ENCODE assay signal across 9 mouse cellular contexts in the genomic region with DNA sequence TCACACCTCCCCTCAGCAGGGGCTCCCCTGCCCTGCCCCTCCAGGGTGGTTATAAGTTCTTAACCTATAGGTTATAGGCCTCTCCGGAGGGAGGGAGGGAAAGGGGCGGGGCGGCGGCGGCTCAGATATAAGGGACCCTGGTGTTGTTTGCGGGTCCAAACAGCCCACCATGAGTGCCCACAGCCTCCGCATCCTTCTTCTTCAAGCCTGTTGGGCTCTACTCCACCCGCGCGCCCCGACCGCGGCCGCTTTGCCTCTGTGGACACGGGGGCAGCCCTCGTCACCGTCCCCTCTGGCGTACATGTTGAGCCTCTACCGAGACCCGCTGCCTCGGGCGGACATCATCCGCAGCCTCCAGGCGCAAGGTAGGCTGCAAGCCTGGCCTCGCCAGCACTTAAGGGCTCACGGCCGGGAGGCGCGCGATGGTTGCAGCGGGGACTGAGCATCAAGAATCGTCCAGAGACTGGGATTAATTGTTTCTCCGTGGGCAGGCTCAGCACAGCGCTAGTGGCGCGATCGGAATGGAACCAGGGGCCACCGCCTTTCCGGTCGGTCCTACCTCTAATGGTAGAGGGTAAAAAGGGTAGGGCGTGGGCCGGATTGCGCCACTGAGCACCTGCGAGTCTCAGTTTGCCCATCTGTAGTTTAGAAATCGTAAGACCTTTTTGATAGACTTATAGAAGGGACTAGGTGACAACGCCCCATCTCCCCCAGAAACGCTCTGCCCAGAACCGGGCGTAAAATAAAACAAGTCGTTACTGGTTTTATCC. TPM values are rescaled to one million over a fixed set of nuclear protein-coding genes. Genes with fewer than 3 reads are reported as not detected.
DNase-seq lines count a peak whose midpoint lies in the region; ATAC-seq lines count a peak whose summit lies in the region.
"Had no signal": no experiment of that assay in that cellular context is flagged by ENCODE, and none has a peak within 500 bp of the region (broad histone marks: within the 10 kb centered on the region; RNA-seq: fewer than 3 reads in every experiment).

No protein-coding gene starts in this region.

- H3K36me3 ChIP-seq in embryonic facial prominence, embryonic 15.5 days: no peaks in the 10 kb centered on the region
- no peaks in the 10 kb centered on the region for H3K36me3 ChIP-seq in intestine, embryonic 14.5 days (ENCODE audit: control insufficient read depth, insufficient read depth, low read length)
- H3K36me3 ChIP-seq in midbrain, embryonic 13.5 days: no peaks in the 10 kb centered on the region

- peaks cover 55% of the 10 kb centered on the region for H3K27me3 ChIP-seq in embryonic facial prominence, embryonic 15.5 days
- H3K27me3 ChIP-seq in intestine, embryonic 14.5 days (replicated peaks; ENCODE audit: control insufficient read depth, insufficient read depth, low read length): peaks cover 44% of the 10 kb centered on the region
- H3K27me3 ChIP-seq in midbrain, embryonic 13.5 days: peaks cover 55% of the 10 kb centered on the region

- H3K27ac ChIP-seq in embryonic facial prominence, embryonic 15.5 days (replicated peaks): no peak overlapping the region
- H3K27ac ChIP-seq in intestine, embryonic 14.5 days (ENCODE audit: low read depth): no peak overlapping the region
- no peak overlapping the region for H3K27ac ChIP-seq in midbrain, embryonic 13.5 days

- H3K9me3 ChIP-seq in embryonic facial prominence, embryonic 15.5 days (replicated peaks): no peaks in the 10 kb centered on the region
- H3K9me3 ChIP-seq in intestine, embryonic 14.5 days (ENCODE audit: control insufficient read depth, low read length): no peaks in the 10 kb centered on the region
- H3K9me3 ChIP-seq in midbrain, embryonic 13.5 days: no peaks in the 10 kb centered on the region

- peak overlapping the region; percentile 36 for H3K4me3 ChIP-seq in embryonic facial prominence, embryonic 15.5 days (replicated peaks)
- H3K4me3 ChIP-seq in intestine, embryonic 14.5 days (ENCODE audit: low read depth, low read length): peak overlapping the region; percentile 42
- H3K4me3 ChIP-seq in midbrain, embryonic 13.5 days (replicated peaks): peak overlapping the region; percentile 47

- peak overlapping the region; percentile 59 for H3K4me2 ChIP-seq in embryonic facial prominence, embryonic 15.5 days (replicated peaks)
- H3K4me2 ChIP-seq in intestine, embryonic 14.5 days (ENCODE audit: low read length): peak overlapping the region; percentile 83
- peak overlapping the region; percentile 79 for H3K4me2 ChIP-seq in midbrain, embryonic 13.5 days (replicated peaks)

- peak; percentile 23 for DNase-seq in left cerebral cortex, postnatal 4 days
- no peak for DNase-seq in left cerebral cortex, adult 8-10 months (ENCODE audit: low spot score in 2 of 2)
- DNase-seq in intestine, embryonic 14.5 days (ENCODE audit: low spot score): peak; percentile 76
- DNase-seq in ovary, postnatal 10 days (ENCODE audit: low spot score): no peak
- DNase-seq in right cerebral cortex, postnatal 36 days (ENCODE audit: low spot score in 2 of 2): no peak

- H3K4me1 ChIP-seq in embryonic facial prominence, embryonic 15.5 days: peaks cover 11% of the 10 kb centered on the region
- H3K4me1 ChIP-seq in intestine, embryonic 14.5 days (replicated peaks; ENCODE audit: control insufficient read depth, insufficient read depth, low read length): peaks cover 8% of the 10 kb centered on the region; the same call in 1 of the 2 replicates
- peaks cover 11% of the 10 kb centered on the region for H3K4me1 ChIP-seq in midbrain, embryonic 13.5 days (replicated peaks)

- 3% methylated on average over 49 of the region's 50 CpGs for WGBS in embryonic facial prominence, embryonic 15.5 days
- 1% methylated on average over 50 of the region's 50 CpGs for WGBS in intestine, embryonic 14.5 days
- 3% methylated on average over 50 of the region's 50 CpGs for WGBS in midbrain, embryonic 13.5 days

- no peak overlapping the region for H3K9ac ChIP-seq in embryonic facial prominence, embryonic 15.5 days
- peak overlapping the region; percentile 17; the same call in 1 of the 2 replicates for H3K9ac ChIP-seq in intestine, embryonic 14.5 days (ENCODE audit: low read length)
- peak overlapping the region; percentile 59 for H3K9ac ChIP-seq in midbrain, embryonic 13.5 days (replicated peaks)

- ATAC-seq in embryonic facial prominence, embryonic 15.5 days (ENCODE audit: insufficient number of reproducible peaks, low FRiP score, low TSS enrichment, low read depth): no peak
- peak; percentile 30; the same call in 1 of the 2 replicates for ATAC-seq in intestine, embryonic 14.5 days (replicated peaks; ENCODE audit: low FRiP score, low TSS enrichment, low read depth)
- ATAC-seq in midbrain, embryonic 13.5 days: peak; percentile 66
- ATAC-seq in activated CD4-positive, CD25-positive, alpha-beta regulatory T cell, adult 4 months: no peak

- intact Hi-C loops in left cerebral cortex, postnatal 4 days (cut with DNase I): no loop called here

RNA-seq across cellular contexts. Expression of gene Nodal, which starts 0.5 kb away (rescaled TPM):
- total RNA-seq in left cerebral cortex, postnatal 4 days (2021): under 1 TPM in 1 of 2 experiments, not detected in 1; 0.18 TPM
- total RNA-seq in left cerebral cortex, adult 8-10 months (2022): under 1 TPM; 0.21 to 0.30 (median 0.22) TPM
- 0.08 and 0.20 TPM in 2 replicates for polyA plus RNA-seq in embryonic facial prominence, embryonic 15.5 days (2015; fragmentation: Nextera tagmentation; extraction: Ambion mirVana)
- 0.50 and 0.54 TPM in 2 replicates for polyA plus RNA-seq in intestine, embryonic 14.5 days (2014; fragmentation: Nextera tagmentation; extraction: Ambion mirVana)
- polyA plus RNA-seq in midbrain, embryonic 13.5 days (2015; fragmentation: Nextera tagmentation; extraction: Ambion mirVana): not detected in 2 replicates
- polyA plus RNA-seq in activated CD4-positive, CD25-positive, alpha-beta regulatory T cell, adult 4 months (2017; shearing (Covaris generic)): not detected
- total RNA-seq: neutrophil, adult 5-6 weeks had no signal

RNA-seq across cellular contexts. Expression of gene Eif4ebp2, which starts 34.1 kb away (rescaled TPM):
- 10 to 100 TPM; 68.6 to 71.7 TPM for total RNA-seq in left cerebral cortex, postnatal 4 days (2021)
- 10 to 100 TPM; 42.8 to 45.8 (median 44.4) TPM for total RNA-seq in left cerebral cortex, adult 8-10 months (2022)
- polyA plus RNA-seq in embryonic facial prominence, embryonic 15.5 days (2015; fragmentation: Nextera tagmentation; extraction: Ambion mirVana): 66.0 and 66.9 TPM in 2 replicates
- 43.0 and 48.8 TPM in 2 replicates for polyA plus RNA-seq in intestine, embryonic 14.5 days (2014; fragmentation: Nextera tagmentation; extraction: Ambion mirVana)
- 75.5 and 83.2 TPM in 2 replicates for polyA plus RNA-seq in midbrain, embryonic 13.5 days (2015; fragmentation: Nextera tagmentation; extraction: Ambion mirVana)
- 10 to 100 TPM; 21.7 to 34.5 TPM for polyA plus RNA-seq in activated CD4-positive, CD25-positive, alpha-beta regulatory T cell, adult 4 months (2017; shearing (Covaris generic))

RNA-seq across cellular contexts. Expression of gene Pald1, which starts 35.0 kb away (rescaled TPM):
- 10 to 100 TPM; 22.8 to 25.8 TPM for total RNA-seq in left cerebral cortex, postnatal 4 days (2021)
- 10 to 100 TPM; 10.6 to 15.2 (median 13.0) TPM for total RNA-seq in left cerebral cortex, adult 8-10 months (2022)
- polyA plus RNA-seq in embryonic facial prominence, embryonic 15.5 days (2015; fragmentation: Nextera tagmentation; extraction: Ambion mirVana): 22.7 and 22.8 TPM in 2 replicates
- 18.3 and 19.6 TPM in 2 replicates for polyA plus RNA-seq in intestine, embryonic 14.5 days (2014; fragmentation: Nextera tagmentation; extraction: Ambion mirVana)
- 17.5 and 21.1 TPM in 2 replicates for polyA plus RNA-seq in midbrain, embryonic 13.5 days (2015; fragmentation: Nextera tagmentation; extraction: Ambion mirVana)
- not detected for polyA plus RNA-seq in activated CD4-positive, CD25-positive, alpha-beta regulatory T cell, adult 4 months (2017; shearing (Covaris generic))
- total RNA-seq: neutrophil, adult 5-6 weeks had no signal

RNA-seq across cellular contexts. Expression of gene Lrrc20, which starts 57.3 kb away (rescaled TPM):
- total RNA-seq in left cerebral cortex, postnatal 4 days (2021): 10 to 100 TPM; 20.0 to 22.1 TPM
- 10 to 100 TPM; 18.8 to 22.2 (median 20.4) TPM for total RNA-seq in left cerebral cortex, adult 8-10 months (2022)
- polyA plus RNA-seq in embryonic facial prominence, embryonic 15.5 days (2015; fragmentation: Nextera tagmentation; extraction: Ambion mirVana): 10.0 and 10.5 TPM in 2 replicates
- polyA plus RNA-seq in intestine, embryonic 14.5 days (2014; fragmentation: Nextera tagmentation; extraction: Ambion mirVana): 7.5 and 8.1 TPM in 2 replicates
- polyA plus RNA-seq in midbrain, embryonic 13.5 days (2015; fragmentation: Nextera tagmentation; extraction: Ambion mirVana): 15.6 and 15.9 TPM in 2 replicates
- 1 to 10 TPM; 5.0 to 6.2 TPM for polyA plus RNA-seq in activated CD4-positive, CD25-positive, alpha-beta regulatory T cell, adult 4 months (2017; shearing (Covaris generic))

Comparison
In these comparisons a context has a peak if more than half of its experiments do, and no peak if none do; other contexts are left out.
1. DNase-seq: peak in left cerebral cortex, postnatal 4 days (single experiment) and intestine, embryonic 14.5 days (single experiment); none in left cerebral cortex, adult 8-10 months (0 of 2), ovary, postnatal 10 days (single experiment) and right cerebral cortex, postnatal 36 days (0 of 2).
2. ATAC-seq: peak in intestine, embryonic 14.5 days (single experiment) and midbrain, embryonic 13.5 days (single experiment); none in embryonic facial prominence, embryonic 15.5 days (single experiment) and activated CD4-positive, CD25-positive, alpha-beta regulatory T cell, adult 4 months (single experiment).
3. RNA of gene Pald1, which starts 35.0 kb away (polyA plus RNA-seq): 22.7 to 22.8 TPM in embryonic facial prominence, embryonic 15.5 days, 17.5 to 21.1 TPM in midbrain, embryonic 13.5 days and 18.3 to 19.6 TPM in intestine, embryonic 14.5 days; not detected in activated CD4-positive, CD25-positive, alpha-beta regulatory T cell, adult 4 months; every median in the first group is over 10 times any median in the second.
4. Peak in every context shown above with its lines, with median percentiles within 50 percentile points of each other: H3K4me2 ChIP-seq and H3K4me3 ChIP-seq.